Mouse (Mus musculus) forebrain, embryonic 11.5 days (tissue): ENCODE results near the gene Ppp1r26. TPM values are rescaled to one million over a fixed set of nuclear protein-coding genes. Genes with fewer than 3 reads are reported as not detected.

Source experiments
- ATAC-seq: fragments of 200-750 bp; cut with Nextera tagmentation; replicated peaks from 2 replicates; pipeline ENCODE4 v1.8.0; 2017; ENCODE audit warnings: moderate TSS enrichment; ENCODE audit not compliant: low FRiP score
- DNase-seq: peaks from one replicate; pipeline ENCODE4 v3.0.0-alpha.2; 2017; ENCODE audit warnings: low spot score
- H3K27ac ChIP-seq: fragments of 300-500 bp; sonication (generic); 2 replicates; pipeline ENCODE4 v1.5.1; 2014; ENCODE audit warnings: low read depth, low read length
- H3K27me3 ChIP-seq: fragments of 300-500 bp; sonication (generic); 2 replicates; pipeline ENCODE4 v1.6.1; 2014; ENCODE audit warnings: mild to moderate bottlenecking, low read length, mixed read lengths; ENCODE audit not compliant: control insufficient read depth, insufficient read depth
- H3K36me3 ChIP-seq: fragments of 300-500 bp; sonication (generic); 2 replicates; pipeline ENCODE4 v1.6.1; 2014; ENCODE audit warnings: mild to moderate bottlenecking, low read length, moderate library complexity, mixed read lengths; ENCODE audit not compliant: control insufficient read depth, insufficient read depth
- H3K4me1 ChIP-seq: fragments of 300-500 bp; sonication (generic); replicated peaks from 2 replicates; pipeline ENCODE4 v1.6.1; 2014; ENCODE audit warnings: low read length, mixed read lengths; ENCODE audit not compliant: control insufficient read depth, insufficient read depth
- H3K4me2 ChIP-seq: fragments of 300-500 bp; sonication (generic); 2 replicates; pipeline ENCODE4 v1.6.1; 2014; ENCODE audit warnings: low read depth, mild to moderate bottlenecking, low read length, moderate library complexity, mixed read lengths; ENCODE audit not compliant: severe bottlenecking
- H3K4me3 ChIP-seq: fragments of 300-500 bp; sonication (generic); 2 replicates; pipeline ENCODE4 v1.5.1; 2014; ENCODE audit warnings: low read depth, low read length
- H3K9ac ChIP-seq: fragments of 300-500 bp; sonication (generic); 2 replicates; pipeline ENCODE4 v1.6.1; 2014; ENCODE audit warnings: low read length
- H3K9me3 ChIP-seq: fragments of 300-500 bp; sonication (generic); 2 replicates; pipeline ENCODE4 v1.6.1; 2016; ENCODE audit warnings: low read length, mixed read lengths; ENCODE audit not compliant: control insufficient read depth
- WGBS: fragments of 180-500 bp; shearing (Covaris S2); extraction: QIAGEN DNeasy Blood & Tissue Kit; methylation state at CpG from one replicate; pipeline ENCODE4 v1.1.7; 2014; 5-methylcytosine and 5-hydroxymethylcytosine counted together
- polyA plus RNA-seq: library from polyadenylated mRNA; unstranded; fragments of >200 nt; fragmentation: Nextera tagmentation; extraction: Ambion mirVana; gene quantifications from 2 replicates; pipeline ENCODE4 v1.2.1, GENCODE M21; 2014

Gene Ppp1r26
- polyA plus RNA-seq, 1 experiment from 2014 or later = 7.8 TPM

DNA sequence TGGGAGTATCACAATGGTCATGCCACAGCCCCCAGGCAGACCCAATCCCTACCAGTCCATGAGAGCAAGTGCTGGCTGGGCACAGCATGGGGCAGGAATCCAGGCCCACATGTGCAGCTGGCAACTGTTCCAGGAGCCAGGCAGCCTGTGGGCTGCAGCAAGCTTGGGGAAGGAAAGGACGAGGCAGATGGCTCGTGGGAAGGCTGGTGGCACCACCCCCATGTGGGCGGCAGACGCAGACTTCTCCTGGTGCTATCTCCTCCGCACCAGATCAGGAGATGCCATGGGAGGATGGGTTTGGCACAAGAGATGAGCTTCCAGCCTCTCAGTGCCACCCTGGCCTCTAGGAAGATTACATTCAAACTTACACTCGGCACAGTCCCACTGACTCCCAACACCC, 33.7 kb upstream of the Ppp1r26 start:
- DNase-seq = no peak
- no peak overlapping the region for H3K9ac ChIP-seq
- ATAC-seq = no peak
- no peaks in the 10 kb centered on the region for H3K27me3 ChIP-seq
- 84% methylated on average over 6 of the region's 6 CpGs for WGBS
- H3K4me3 ChIP-seq = no peak overlapping the region
- no peaks in the 10 kb centered on the region for H3K36me3 ChIP-seq
- H3K4me1 ChIP-seq = peaks cover 3% of the 10 kb centered on the region; the same call in 1 of the 2 replicates
- no peak overlapping the region for H3K27ac ChIP-seq
- H3K4me2 ChIP-seq = no peak overlapping the region
- no peaks in the 10 kb centered on the region for H3K9me3 ChIP-seq

DNA sequence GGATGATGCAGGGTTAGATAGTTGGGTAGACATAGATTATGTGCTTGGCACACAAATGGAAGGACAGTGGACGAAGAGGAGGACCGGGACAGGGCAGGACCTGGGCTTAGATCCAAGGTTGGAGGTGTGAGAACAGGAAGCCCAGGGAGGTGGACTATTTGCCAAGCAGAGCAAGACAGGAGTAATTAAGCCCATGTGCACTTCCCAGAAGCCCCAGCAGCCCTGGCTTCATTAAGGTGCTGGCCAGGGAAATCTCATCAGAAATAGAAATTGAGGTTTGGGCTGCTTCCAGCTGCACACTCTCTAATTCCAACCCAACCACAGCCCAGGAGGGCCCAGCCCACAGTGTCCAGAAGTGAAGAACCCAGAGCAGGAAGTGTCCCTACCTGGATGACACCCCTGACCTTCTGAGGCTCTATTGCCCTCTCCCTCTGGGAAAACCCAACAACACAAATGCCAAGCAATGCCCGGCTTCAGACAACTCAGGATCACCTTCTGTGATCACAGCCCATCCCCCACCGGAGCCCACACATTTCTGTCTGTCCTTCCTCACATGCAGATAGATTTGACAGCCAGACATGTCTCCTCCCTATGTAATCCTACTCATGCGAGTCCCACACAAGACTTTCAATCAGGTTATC, 32.4 kb upstream of the Ppp1r26 start:
- Histone ChIP-seq H3K9me3 (no peaks in the 10 kb centered on the region), H3K9ac (no peak overlapping the region), H3K27me3 (no peaks in the 10 kb centered on the region), H3K4me2 (no peak overlapping the region), H3K27ac (no peak overlapping the region), H3K4me1 (peaks cover 3% of the 10 kb centered on the region; the same call in 1 of the 2 replicates), H3K36me3 (no peaks in the 10 kb centered on the region), H3K4me3 (no peak overlapping the region)
- ATAC-seq (no peak), DNase-seq (no peak)
- 89% methylated on average over 5 of the region's 5 CpGs for WGBS

DNA sequence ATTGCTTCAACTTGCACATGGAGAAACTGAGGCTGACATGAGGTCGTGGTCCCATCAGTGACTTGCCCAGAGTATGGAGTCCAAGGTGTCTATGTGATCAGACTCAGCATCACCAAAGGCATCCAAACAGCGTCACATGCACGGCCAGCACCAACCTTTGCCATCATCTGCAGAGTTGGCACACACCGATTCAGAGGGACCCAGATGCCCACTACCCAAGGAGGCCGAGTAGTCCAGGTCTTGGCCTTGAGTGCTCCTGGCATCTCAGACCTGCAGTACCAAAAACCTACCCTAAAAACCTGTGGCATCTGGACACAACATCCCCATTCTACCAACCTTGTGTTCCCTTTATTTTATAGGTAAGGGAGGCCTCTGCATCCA, 31.9 kb upstream of the Ppp1r26 start:
- ATAC-seq (no peak), DNase-seq (no peak)
- Histone ChIP-seq H3K9ac (no peak overlapping the region), H3K4me2 (no peak overlapping the region), H3K27me3 (no peaks in the 10 kb centered on the region), H3K4me3 (no peak overlapping the region), H3K27ac (no peak overlapping the region), H3K36me3 (no peaks in the 10 kb centered on the region), H3K9me3 (no peaks in the 10 kb centered on the region), H3K4me1 (peaks cover 3% of the 10 kb centered on the region; the same call in 1 of the 2 replicates)
- 88% methylated on average over 5 of the region's 5 CpGs for WGBS

DNA sequence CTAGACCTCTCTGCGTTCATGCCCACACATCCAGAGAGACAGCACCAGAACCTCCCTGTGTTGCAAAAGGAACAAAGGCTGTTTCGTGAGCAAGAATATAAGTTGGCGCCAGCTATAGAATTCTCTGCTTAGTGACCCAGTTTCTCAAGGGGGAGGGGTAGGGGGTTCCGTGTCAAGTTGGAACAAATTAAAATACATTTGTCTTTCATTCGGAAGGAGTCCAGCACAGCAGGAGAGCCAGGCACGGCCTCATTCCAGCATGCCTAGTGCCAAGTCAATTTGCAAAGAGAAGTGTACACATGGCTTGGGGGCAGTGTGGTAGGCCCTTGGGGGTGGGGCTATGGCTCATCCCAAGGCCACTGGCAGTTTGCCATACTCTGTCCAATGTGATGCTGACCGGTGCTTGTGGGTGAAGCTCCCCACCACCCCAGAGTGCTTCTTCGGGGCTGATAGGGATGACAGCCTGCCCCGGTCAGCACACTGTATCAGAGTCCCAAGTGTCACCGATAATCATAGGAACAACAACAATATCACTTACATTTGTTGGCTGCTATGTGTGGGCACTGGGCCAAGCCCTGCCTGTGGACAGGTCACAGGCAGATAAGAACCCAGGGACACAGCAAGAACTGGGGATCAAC, 31.1 kb upstream of the Ppp1r26 start:
- peaks cover 3% of the 10 kb centered on the region; the same call in 1 of the 2 replicates for H3K4me1 ChIP-seq
- DNase-seq = no peak
- no peak for ATAC-seq
- no peak overlapping the region for H3K4me2 ChIP-seq
- no peak overlapping the region for H3K9ac ChIP-seq
- H3K27ac ChIP-seq = no peak overlapping the region
- no peaks in the 10 kb centered on the region for H3K36me3 ChIP-seq
- H3K9me3 ChIP-seq = no peaks in the 10 kb centered on the region
- H3K4me3 ChIP-seq = no peak overlapping the region
- no peaks in the 10 kb centered on the region for H3K27me3 ChIP-seq
- 68% methylated on average over 10 of the region's 10 CpGs for WGBS

DNA sequence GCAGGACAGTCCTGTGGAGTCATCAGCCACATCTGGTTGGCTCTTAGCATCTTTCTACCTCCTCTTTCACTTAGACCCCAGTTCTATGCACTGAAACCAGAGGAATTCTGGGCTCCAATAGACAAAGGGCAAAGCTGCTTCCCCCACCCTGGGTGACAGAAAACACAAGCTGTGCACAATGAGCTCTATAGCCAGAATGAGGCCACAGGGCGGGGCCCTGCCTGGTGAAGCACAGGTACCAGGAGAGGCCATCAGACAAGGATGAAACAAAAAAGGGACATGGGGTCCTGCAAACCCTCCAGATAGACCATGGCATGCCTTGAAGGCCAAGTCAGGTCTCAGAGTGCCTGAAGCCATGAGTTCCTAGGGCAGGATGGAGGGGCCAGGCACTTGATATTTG, 30.1 kb upstream of the Ppp1r26 start:
- Histone ChIP-seq H3K9ac (no peak overlapping the region), H3K27me3 (no peaks in the 10 kb centered on the region), H3K4me2 (no peak overlapping the region), H3K4me3 (no peak overlapping the region), H3K9me3 (no peaks in the 10 kb centered on the region), H3K36me3 (no peaks in the 10 kb centered on the region), H3K4me1 (peaks cover 3% of the 10 kb centered on the region; the same call in 1 of the 2 replicates), H3K27ac (no peak overlapping the region)
- WGBS = 90% methylated on average over 1 of the region's 1 CpGs
- ATAC-seq = no peak
- no peak for DNase-seq

GRCm38 (mm10) chr2:28418034-28418433, 28.6 kb upstream of the Ppp1r26 start:
- ATAC-seq = no peak
- Histone ChIP-seq H3K36me3 (no peaks in the 10 kb centered on the region), H3K27ac (no peak overlapping the region), H3K4me2 (no peak overlapping the region), H3K9me3 (no peaks in the 10 kb centered on the region), H3K4me1 (peaks cover 3% of the 10 kb centered on the region; the same call in 1 of the 2 replicates), H3K9ac (no peak overlapping the region), H3K27me3 (no peaks in the 10 kb centered on the region), H3K4me3 (no peak overlapping the region)
- 34% methylated on average over 2 of the region's 2 CpGs for WGBS
- DNase-seq = peak; percentile 94

- H3K4me1 ChIP-seq = peaks cover 3% of the 10 kb centered on the region; the same call in 1 of the 2 replicates
- no peak overlapping the region for H3K9ac ChIP-seq
- no peak for ATAC-seq
- peak; percentile 94 for DNase-seq
- WGBS = 17% methylated on average over 4 of the region's 4 CpGs
- no peak overlapping the region for H3K27ac ChIP-seq
- H3K9me3 ChIP-seq = no peaks in the 10 kb centered on the region
- no peak overlapping the region for H3K4me2 ChIP-seq
- H3K4me3 ChIP-seq = no peak overlapping the region
- H3K27me3 ChIP-seq = no peaks in the 10 kb centered on the region
- no peaks in the 10 kb centered on the region for H3K36me3 ChIP-seq
Observed at GRCm38 (mm10) chr2:28419898-28420297, 26.7 kb upstream of the Ppp1r26 start.

GRCm38 (mm10) chr2:28423167-28423566, 23.4 kb upstream of the Ppp1r26 start:
- no peak for ATAC-seq
- Histone ChIP-seq H3K36me3 (no peaks in the 10 kb centered on the region), H3K4me1 (no peaks in the 10 kb centered on the region), H3K4me2 (no peak overlapping the region), H3K27me3 (no peaks in the 10 kb centered on the region), H3K4me3 (no peak overlapping the region), H3K9ac (no peak overlapping the region), H3K9me3 (no peaks in the 10 kb centered on the region), H3K27ac (no peak overlapping the region)
- WGBS = 30% methylated on average over 3 of the region's 3 CpGs
- peak; percentile 66 for DNase-seq

GRCm38 (mm10) chr2:28427226-28427625, 19.4 kb upstream of the Ppp1r26 start:
- Histone ChIP-seq H3K9ac (no peak overlapping the region), H3K27ac (no peak overlapping the region), H3K4me1 (no peaks in the 10 kb centered on the region), H3K4me2 (no peak overlapping the region), H3K9me3 (no peaks in the 10 kb centered on the region), H3K27me3 (no peaks in the 10 kb centered on the region), H3K4me3 (no peak overlapping the region), H3K36me3 (no peaks in the 10 kb centered on the region)
- DNase-seq = no peak
- WGBS = 88% methylated on average over 6 of the region's 6 CpGs
- ATAC-seq = no peak
